Mouse (Mus musculus) lung, postnatal 10 days (tissue): ENCODE measurements around the gene BC107364.
"Not testable (repeated sequence)": the region's sequence is repeated elsewhere in the genome, so short reads cannot be mapped to it uniquely, and the experiment has no call there.

Experiments
- DNase-seq: peaks from one replicate; pipeline ENCODE4 v3.0.0; 2021

Gene BC107364

GRCm38 (mm10) chr3:96410966-96411365 lies 41.1 kb downstream of the BC107364 start:
- no peak for DNase-seq

- no peak for DNase-seq
Observed at GRCm38 (mm10) chr3:96409701-96410246, 42.3 kb downstream of the BC107364 start.

- not testable (repeated sequence) for DNase-seq
Observed at GRCm38 (mm10) chr3:96408111-96408510, 44.0 kb downstream of the BC107364 start.

GRCm38 (mm10) chr3:96405541-96406503 lies 46.3 kb downstream of the BC107364 start:
- DNase-seq: no peak

- DNase-seq: no peak
Observed at GRCm38 (mm10) chr3:96405004-96405403, 47.1 kb downstream of the BC107364 start.

- DNase-seq: no peak
Observed at GRCm38 (mm10) chr3:96404450-96404849, 47.7 kb downstream of the BC107364 start.

- DNase-seq: no peak
Observed at GRCm38 (mm10) chr3:96403016-96403415, 49.1 kb downstream of the BC107364 start.

- DNase-seq: no peak
Observed at GRCm38 (mm10) chr3:96401832-96402501, 50.1 kb downstream of the BC107364 start.

GRCm38 (mm10) chr3:96401474-96401831 lies 50.7 kb downstream of the BC107364 start:
- no peak for DNase-seq

- DNase-seq: no peak
Observed at GRCm38 (mm10) chr3:96398911-96399310, 53.2 kb downstream of the BC107364 start.

GRCm38 (mm10) chr3:96396857-96397256 lies 55.2 kb downstream of the BC107364 start:
- no peak for DNase-seq

GRCm38 (mm10) chr3:96387202-96387601 lies 64.9 kb downstream of the BC107364 start:
- not testable (repeated sequence) for DNase-seq
